Mouse (Mus musculus): Measurements from ENCODE around the gene Timm29.

Gene Timm29

GRCm38 (mm10) chr9:21592703-21593121 is at the start of gene Timm29, which contains the start of gene Yipf2:
Gene Timm29, plus strand, starts transcription at chr9:21592722.
Gene Yipf2, minus strand, starts transcription at chr9:21592828.
- DNase-seq (ENCODE audit: low spot score), result peak; percentile 92

GRCm38 (mm10) chr9:21545351-21545915 is 47.1 kb upstream of the Timm29 start:
- DNase-seq (ENCODE audit: low spot score), result no peak

- DNase-seq (ENCODE audit: low spot score), result peak; percentile 99
Measured at GRCm38 (mm10) chr9:21545916-21546788, 46.4 kb upstream of the Timm29 start.

GRCm38 (mm10) chr9:21546789-21547074 is 45.8 kb upstream of the Timm29 start, which contains the start of gene Carm1:
Gene Carm1, plus strand, starts transcription at chr9:21546894.
- DNase-seq (ENCODE audit: low spot score), result no peak

GRCm38 (mm10) chr9:21547075-21547941 is 45.2 kb upstream of the Timm29 start:
- DNase-seq (ENCODE audit: low spot score), result peak; percentile 22

DNA sequence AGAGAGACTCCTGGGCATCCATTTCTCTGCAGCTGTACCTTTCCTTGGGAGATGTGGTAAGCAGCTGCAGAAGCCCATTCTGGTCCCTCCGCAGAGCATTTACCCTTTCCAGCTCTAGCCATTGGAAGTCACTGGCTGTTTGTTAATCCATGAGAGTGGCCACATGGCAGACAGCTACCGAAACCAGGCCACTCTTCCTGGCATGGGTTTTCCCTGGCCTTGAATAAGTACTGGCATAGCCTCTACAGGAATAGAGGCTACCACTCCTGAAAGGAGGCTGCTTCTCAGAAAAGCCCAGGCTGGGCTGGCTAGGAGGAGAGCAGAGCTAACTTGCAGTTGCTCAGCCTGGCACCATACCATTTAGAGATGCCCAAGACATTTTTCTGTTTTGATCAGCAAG is 41.5 kb upstream of the Timm29 start:
- no peak for DNase-seq (ENCODE audit: low spot score)

DNA sequence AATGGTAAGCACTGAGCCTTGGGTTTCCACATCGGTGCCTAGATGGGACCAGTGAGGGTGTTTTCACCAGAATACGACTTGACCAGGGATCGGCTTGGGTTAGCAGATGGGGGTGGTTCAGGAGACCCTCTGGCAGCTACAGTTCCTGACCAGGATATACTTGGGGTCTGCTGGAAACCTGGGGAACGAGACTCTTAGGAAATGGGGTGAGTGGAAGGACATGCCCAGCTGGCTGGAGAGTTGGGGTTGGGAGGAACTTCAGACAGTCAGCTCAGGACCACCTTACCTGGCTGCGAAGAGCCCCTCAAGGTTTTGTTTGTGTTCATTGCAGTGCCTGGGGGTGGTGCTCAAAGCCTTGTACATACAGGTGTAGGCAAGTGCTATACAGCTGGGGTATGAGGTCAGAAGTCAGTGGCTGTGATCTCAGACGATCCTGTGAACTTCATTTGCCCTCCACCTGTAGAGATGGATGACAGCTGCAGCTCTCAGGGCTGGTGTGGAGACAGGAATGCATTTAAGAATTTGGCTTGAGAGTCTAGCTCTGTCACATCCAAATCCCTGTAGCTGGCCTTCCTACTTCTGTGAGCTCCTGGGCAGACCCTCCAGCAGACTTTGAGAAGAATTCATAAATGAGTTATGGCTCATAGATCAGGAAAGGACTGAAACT is 38.8 kb upstream of the Timm29 start:
- no peak for DNase-seq (ENCODE audit: low spot score)

DNA sequence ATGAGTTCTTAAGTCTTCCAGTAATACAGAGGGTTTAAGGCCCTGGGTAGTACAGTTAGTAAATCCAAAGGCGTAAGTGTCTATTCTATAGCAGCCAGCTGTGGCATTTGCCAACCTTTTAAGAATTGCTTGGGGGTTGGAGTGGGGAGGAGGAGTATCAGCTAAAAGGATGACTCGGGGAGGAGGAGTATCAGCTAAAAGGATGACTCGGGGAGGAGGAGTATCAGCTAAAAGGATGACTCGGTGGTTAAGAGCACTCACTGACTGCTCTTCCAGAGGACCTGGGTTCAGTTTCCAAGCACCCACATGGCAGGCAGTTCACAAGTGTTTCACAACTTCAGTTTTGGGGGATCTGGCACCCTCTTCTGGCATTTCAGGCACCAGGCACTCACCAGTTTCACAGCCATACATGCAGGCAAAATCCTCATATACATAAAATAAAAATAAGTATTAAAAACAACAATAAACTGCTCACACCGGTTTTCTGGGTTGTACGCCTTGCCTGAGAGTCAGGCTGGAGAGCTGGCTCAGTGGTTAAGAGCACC is 37.3 kb upstream of the Timm29 start:
- no peak for DNase-seq (ENCODE audit: low spot score)

DNA sequence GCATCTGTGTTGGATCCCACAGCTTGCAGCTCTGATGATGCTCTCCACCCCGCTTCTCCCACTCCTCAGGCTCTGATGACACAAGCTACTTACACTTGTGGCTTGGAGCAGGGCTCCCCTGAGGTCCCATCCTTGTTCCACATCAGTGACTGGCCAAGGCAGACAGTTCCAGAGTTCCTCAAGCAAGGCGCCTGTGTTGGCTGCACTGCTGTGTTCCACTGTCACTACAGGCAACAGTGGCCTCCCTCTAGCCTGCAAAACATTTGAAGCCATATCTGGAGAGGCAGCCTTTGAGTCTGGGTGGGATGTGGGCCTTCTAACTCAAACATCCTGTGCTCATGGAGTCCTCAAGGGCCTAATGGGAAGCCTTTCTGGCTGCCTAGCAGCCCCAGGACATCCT is 35.5 kb upstream of the Timm29 start:
- no peak for DNase-seq (ENCODE audit: low spot score)

DNA sequence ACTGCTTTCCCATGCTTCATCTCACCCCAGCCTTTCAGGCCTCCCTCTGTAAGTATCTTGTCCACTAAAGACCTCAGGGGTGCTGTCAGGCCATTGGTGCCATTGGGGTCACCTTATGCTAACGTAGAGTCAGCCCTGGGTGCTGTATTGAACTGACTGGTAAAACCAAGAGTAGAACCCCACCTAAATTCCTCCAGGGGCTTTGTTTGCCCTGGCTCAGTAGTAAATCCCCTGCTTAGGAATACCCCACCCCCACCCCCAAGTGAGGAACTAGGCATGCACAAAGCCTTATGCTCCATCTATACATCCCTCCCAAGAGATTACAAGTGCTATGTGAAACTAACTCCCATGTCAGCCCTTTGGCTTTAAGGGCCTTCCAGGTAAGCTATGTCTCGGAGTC is 35.0 kb upstream of the Timm29 start:
- no peak for DNase-seq (ENCODE audit: low spot score)

GRCm38 (mm10) chr9:21558366-21558765 is 34.2 kb upstream of the Timm29 start:
- DNase-seq (ENCODE audit: low spot score), result no peak

DNA sequence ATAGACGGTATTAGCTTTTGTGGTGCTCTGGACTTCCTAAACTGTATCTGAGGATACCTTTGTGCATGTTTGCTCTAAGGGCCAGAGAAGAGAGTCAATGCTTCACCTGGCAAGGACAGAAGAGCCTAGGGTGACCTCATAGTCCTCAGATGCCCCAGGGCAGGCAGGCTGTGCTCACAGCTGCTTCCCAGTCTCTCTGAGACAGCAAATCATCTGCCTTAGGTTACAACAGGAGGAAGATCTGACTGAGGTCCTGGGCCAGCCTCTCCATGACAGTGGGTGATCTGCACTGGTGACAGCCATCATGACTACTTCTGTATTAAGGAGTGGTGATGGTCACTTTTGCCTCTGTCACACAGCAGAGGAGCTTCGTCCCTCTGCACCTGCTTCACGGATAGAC is 33.4 kb upstream of the Timm29 start:
- DNase-seq (ENCODE audit: low spot score), result no peak

- DNase-seq (ENCODE audit: low spot score), result no peak
Measured at GRCm38 (mm10) chr9:21564420-21564819, 28.1 kb upstream of the Timm29 start.

DNA sequence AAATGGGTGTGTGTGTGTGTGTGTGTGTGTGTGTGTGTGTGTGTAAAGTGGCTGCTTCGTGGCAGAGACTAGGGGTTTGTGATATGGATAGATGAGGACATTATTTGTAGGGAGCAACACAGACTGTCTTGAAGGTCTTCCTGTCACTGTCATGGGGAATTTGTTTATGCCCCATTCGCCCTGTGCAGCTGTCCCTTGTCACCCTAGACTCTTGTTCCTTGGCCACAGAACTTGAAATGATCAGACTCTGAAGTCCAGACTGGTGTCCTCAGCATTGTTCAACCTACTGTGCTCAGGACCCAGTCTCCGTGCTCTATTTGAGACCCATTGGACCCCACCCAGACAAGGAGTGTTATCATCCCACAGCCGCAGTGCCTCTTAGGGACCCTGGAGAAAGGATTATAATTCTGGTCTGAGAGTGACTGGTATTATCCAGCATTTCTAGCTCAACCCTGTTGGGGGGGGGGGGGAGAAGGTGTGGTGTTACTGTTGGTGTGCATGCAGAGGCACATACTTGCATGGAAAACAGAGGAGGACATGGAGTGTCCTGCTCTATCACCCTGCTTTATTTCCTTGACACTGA is 27.4 kb upstream of the Timm29 start:
- no peak for DNase-seq (ENCODE audit: low spot score)

GRCm38 (mm10) chr9:21566538-21566937 is 26.0 kb upstream of the Timm29 start:
- no peak for DNase-seq (ENCODE audit: low spot score)

- no peak for DNase-seq (ENCODE audit: low spot score)
Measured at GRCm38 (mm10) chr9:21567051-21567450, 25.5 kb upstream of the Timm29 start.

- DNase-seq (ENCODE audit: low spot score), result no peak
Measured at GRCm38 (mm10) chr9:21568657-21569255, 23.8 kb upstream of the Timm29 start.

- DNase-seq (ENCODE audit: low spot score), result no peak
Measured at GRCm38 (mm10) chr9:21574012-21574801, 18.3 kb upstream of the Timm29 start.

GRCm38 (mm10) chr9:21575253-21575652 is 17.3 kb upstream of the Timm29 start:
- no peak for DNase-seq (ENCODE audit: low spot score)

DNA sequence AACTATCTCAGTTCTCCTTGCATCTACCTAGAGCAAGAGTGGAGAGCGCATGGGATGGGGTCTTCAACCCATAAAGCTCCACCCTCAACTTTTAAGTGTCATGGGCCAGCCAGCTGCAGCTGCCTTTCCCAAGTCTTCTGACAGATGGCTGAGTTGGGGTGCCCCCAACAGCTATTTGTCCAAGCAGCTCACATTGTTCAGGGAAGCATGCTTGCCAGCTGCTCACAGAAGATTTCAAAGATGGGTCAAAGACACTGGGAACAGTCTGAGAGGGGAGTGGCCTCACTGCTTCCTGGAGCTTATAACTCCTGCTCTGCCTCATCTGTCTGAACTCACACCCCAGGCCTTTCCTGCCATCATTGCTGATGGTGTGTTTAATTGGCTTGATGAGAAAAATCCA is 16.2 kb upstream of the Timm29 start:
- no peak for DNase-seq (ENCODE audit: low spot score)

Data from T-cell, adult 2 months (primary cell).